Mouse (Mus musculus): ENCODE measurements around the gene Gnb1l. TPM values are rescaled to one million over a fixed set of nuclear protein-coding genes. Genes with fewer than 3 reads are reported as not detected.
"Not testable (repeated sequence)": the region's sequence is repeated elsewhere in the genome, so short reads cannot be mapped to it uniquely, and the experiment has no call there.

The Gnb1l gene
- polyA plus RNA-seq, 1 experiment from 2014 or later, result 14.0 TPM

DNA sequence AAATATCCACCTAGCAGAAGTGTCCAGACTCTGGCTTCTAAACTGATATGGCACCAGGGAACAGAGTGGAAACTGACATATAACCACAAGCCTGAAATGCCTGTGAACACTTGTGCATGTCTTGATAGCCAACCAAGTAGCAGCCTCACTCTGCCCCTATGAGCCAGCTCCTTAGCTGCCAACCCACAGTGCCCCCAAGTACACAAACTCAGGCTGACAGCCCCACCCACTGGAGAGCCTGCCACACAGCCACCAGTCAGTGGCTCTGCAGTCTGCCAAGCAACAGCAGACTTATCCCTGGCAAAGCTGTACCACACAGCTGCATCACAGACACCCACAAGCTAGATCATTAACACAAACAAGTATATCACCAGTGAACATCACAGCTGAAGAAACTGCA is 19.6 kb downstream of the Gnb1l start:
- H3K27me3 ChIP-seq (replicated peaks), result no peaks in the 10 kb centered on the region
- H3K9ac ChIP-seq, result no peak overlapping the region
- H3K4me1 ChIP-seq (replicated peaks), result no peaks in the 10 kb centered on the region
- no peaks in the 10 kb centered on the region for H3K9me3 ChIP-seq
- no peaks in the 10 kb centered on the region for H3K36me3 ChIP-seq
- no peak overlapping the region for H3K4me3 ChIP-seq (replicated peaks)
- H3K4me2 ChIP-seq (replicated peaks), result no peak overlapping the region
- no peak for ATAC-seq
- H3K27ac ChIP-seq, result no peak overlapping the region

DNA sequence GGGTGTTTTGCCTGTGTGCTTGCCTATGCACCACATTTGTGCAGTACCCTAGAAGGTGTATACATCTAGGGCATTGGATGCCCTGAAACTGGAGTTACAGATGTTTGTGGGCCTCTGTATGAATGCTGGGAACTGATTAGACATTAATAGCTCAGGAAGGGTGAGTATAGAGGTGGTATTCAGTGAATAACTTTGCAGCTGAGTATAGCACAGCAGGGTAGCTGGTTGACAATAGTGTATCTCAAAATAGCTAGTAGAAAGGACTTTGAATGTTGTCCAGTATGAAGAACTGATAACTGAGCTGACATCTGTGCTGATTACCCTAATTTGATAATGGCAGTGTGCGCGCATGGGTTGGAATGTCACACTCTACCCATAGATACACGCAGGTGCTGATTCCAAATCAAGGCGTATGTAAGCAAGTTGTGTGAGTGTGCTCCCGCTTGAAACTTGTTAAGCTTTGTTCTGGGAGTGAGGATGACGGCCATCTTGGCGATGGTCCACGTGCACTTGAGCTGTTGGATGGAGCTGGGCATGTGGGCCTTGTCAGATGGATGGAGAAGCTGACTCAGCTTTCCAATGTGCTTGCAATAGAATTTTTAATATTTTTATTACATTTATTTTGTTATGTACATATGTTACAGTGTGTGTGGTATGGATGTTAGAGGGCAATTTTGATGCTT is 25.2 kb downstream of the Gnb1l start:
- no peak overlapping the region for H3K9ac ChIP-seq
- no peak overlapping the region for H3K27ac ChIP-seq
- H3K36me3 ChIP-seq, result no peaks in the 10 kb centered on the region
- no peaks in the 10 kb centered on the region for H3K4me1 ChIP-seq (replicated peaks)
- H3K4me3 ChIP-seq (replicated peaks), result no peak overlapping the region
- ATAC-seq, result no peak
- WGBS, result 92% methylated on average over 8 of the region's 8 CpGs
- no peak overlapping the region for H3K4me2 ChIP-seq (replicated peaks)
- H3K27me3 ChIP-seq (replicated peaks), result no peaks in the 10 kb centered on the region
- no peaks in the 10 kb centered on the region for H3K9me3 ChIP-seq

DNA sequence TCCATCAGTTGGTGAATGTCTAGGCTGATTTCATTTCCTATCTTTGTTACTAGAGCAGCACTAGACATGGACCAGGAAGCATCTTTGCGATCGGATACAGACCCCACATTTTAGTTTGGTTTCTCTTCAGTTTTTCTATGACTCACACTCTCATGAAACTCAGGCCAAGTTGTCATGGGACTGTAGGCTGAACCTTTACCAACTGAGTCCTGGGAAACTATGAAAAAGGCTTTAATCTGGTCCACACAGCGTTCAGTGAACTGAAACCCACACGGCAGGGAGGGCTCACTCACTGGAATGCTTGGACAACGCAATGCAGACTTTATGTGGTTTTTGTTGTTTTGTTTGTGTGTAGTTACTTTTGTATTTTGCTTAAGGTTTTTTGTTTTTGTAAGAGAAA is 30.1 kb downstream of the Gnb1l start:
- ATAC-seq, result no peak
- no peak overlapping the region for H3K27ac ChIP-seq
- no peak overlapping the region for H3K9ac ChIP-seq
- no peak overlapping the region for H3K4me3 ChIP-seq (replicated peaks)
- no peaks in the 10 kb centered on the region for H3K4me1 ChIP-seq (replicated peaks)
- H3K36me3 ChIP-seq, result no peaks in the 10 kb centered on the region
- H3K27me3 ChIP-seq (replicated peaks), result no peaks in the 10 kb centered on the region
- no peak overlapping the region for H3K4me2 ChIP-seq (replicated peaks)
- no peaks in the 10 kb centered on the region for H3K9me3 ChIP-seq
- WGBS, result 88% methylated on average over 5 of the region's 5 CpGs

DNA sequence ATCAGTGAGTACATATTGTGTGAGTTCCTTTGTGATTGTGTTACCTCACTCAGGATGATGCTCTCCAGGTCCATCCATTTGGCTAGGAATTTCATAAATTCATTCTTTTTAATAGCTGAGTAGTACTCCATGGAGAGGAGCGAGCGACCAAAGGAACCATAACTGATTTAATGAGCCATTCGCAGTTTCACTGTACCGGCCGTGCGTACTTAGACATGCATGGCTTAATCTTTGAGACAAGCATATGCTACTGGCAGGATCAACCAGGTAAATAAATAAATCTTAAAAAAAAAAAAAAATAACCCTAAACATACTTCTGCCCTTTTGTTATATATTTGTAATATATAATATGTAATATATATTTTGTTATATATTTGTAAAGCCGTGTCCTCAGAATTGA is 34.5 kb downstream of the Gnb1l start:
- not testable (repeated sequence) for H3K4me1 ChIP-seq (replicated peaks); H3K9me3 ChIP-seq; H3K27me3 ChIP-seq (replicated peaks); H3K27ac ChIP-seq; H3K4me2 ChIP-seq (replicated peaks); H3K4me3 ChIP-seq (replicated peaks); H3K9ac ChIP-seq; H3K36me3 ChIP-seq
- ATAC-seq, result peak; percentile 100
- 97% methylated on average over 7 of the region's 7 CpGs for WGBS

DNA sequence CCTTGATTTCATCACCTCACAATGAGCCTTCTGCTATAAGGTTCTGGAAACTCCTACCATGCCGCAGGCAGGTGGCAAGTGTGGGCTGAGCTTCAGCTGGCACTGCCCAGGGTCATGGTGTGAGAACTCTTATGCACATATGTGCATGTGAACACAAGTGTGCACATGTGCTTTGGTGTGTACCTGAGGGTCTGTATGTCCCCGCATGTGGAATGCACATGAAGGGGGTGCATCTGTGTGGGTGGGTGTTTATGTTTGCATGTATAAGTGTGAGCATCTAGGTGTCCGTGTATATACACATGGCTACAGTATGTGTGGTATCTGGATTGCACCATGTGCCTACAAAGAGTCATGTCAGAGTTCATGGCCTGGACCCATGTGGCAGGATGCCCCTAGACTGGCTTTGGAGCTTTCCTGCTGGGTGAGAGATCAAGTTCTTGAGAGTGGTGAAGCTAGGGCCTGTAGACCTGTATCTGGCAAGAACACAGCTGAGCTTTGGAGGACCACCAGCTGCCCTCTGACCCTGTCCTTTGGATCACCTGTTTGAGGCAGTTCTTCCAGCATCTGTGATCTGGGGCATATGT is 39.0 kb downstream of the Gnb1l start:
- Histone ChIP-seq H3K36me3 (no peaks in the 10 kb centered on the region), H3K27ac (no peak overlapping the region), H3K4me2 (replicated peaks) (no peak overlapping the region), H3K9ac (no peak overlapping the region), H3K9me3 (no peaks in the 10 kb centered on the region), H3K4me1 (replicated peaks) (no peaks in the 10 kb centered on the region), H3K4me3 (replicated peaks) (no peak overlapping the region), H3K27me3 (replicated peaks) (no peaks in the 10 kb centered on the region)
- no peak for ATAC-seq
- WGBS, result 90% methylated on average over 3 of the region's 3 CpGs

DNA sequence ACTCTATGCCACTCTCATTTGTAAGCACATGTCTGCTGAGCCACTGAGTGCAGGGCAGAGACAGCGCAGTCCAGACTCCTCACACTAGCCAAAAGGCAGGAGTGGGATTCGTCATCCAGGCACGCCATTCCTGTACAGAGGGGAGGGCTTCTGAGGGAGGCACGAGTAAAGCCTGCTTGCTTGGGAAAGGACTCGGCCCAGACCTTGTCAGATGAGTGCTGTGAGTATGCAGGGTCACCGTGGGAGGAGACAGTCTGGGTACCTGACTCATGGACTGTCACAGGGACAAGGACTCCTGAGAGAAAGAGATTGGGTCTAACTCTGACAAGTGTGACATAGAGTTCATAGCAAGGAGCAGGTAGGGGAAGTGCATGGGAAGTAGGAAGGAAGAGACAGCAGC is 40.8 kb downstream of the Gnb1l start:
- ATAC-seq, result no peak
- H3K27ac ChIP-seq, result no peak overlapping the region
- 45% methylated on average over 6 of the region's 6 CpGs for WGBS

DNA sequence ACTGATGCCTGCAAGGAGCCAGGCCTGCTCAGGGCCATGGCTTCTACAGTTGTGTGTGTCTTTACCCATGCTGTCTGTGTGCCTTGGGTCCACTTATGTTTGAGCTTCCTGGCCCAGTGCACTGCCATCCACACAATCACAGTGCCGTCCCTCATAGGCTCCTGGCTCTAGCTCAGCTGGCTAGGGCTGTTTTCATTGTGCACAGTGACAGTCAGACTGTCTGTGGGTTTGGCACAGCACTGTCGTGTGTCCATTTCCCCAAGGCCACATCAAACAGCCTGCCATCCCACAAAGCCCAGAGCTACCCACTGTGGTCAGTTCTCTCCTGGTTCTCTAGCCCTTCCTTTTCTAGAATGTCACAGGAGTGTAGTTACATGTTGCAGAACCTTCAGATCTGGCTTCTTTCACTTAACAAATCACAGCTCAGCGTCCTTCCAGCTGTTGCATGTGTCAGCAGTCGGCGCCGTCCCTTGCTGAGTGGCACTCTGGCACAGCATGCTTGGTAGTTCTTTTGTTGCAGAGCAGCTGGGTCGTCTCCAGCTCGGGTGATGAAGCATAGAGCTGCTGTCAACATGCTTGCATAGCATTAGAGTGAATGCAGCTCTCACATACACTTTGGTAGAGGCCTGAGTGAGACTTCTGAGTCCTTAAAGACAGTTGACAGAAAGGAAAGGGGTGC is 44.8 kb downstream of the Gnb1l start:
- Histone ChIP-seq H3K9me3 (no peaks in the 10 kb centered on the region), H3K9ac (no peak overlapping the region), H3K4me2 (replicated peaks) (no peak overlapping the region), H3K36me3 (no peaks in the 10 kb centered on the region), H3K4me1 (replicated peaks) (no peaks in the 10 kb centered on the region), H3K27me3 (replicated peaks) (no peaks in the 10 kb centered on the region), H3K27ac (no peak overlapping the region), H3K4me3 (replicated peaks) (no peak overlapping the region)
- WGBS, result 62% methylated on average over 8 of the region's 8 CpGs
- no peak for ATAC-seq

More for the DNA sequence above, 40.8 kb downstream of the Gnb1l start:
- no peak overlapping the region for H3K9ac ChIP-seq
- no peaks in the 10 kb centered on the region for H3K4me1 ChIP-seq (replicated peaks)
- H3K9me3 ChIP-seq, result no peaks in the 10 kb centered on the region
- H3K36me3 ChIP-seq, result no peaks in the 10 kb centered on the region
- no peaks in the 10 kb centered on the region for H3K27me3 ChIP-seq (replicated peaks)
- H3K4me3 ChIP-seq (replicated peaks), result no peak overlapping the region
- H3K4me2 ChIP-seq (replicated peaks), result no peak overlapping the region

DNA sequence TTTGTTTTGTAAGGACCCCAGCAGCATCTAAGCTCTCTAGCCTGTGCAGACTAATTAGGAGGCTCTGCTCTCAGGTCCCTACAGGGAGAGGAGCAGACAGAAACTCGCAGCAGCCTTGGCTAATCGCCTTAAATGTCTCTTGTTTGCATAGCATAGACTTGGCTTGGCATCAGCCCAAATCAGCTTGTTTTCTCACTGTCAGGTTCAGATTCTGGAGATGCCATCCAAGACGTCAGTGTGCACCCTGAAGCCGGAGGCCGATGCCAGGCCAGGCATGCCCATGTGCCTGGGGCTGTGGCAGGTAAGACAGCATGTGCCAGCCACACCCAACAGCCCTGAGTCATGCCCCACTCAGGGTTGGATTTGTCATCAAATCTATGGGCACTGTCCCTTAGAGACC is 49.4 kb downstream of the Gnb1l start:
- 71% methylated on average over 5 of the region's 5 CpGs for WGBS
- Histone ChIP-seq H3K27ac (no peak overlapping the region), H3K4me2 (replicated peaks) (no peak overlapping the region), H3K4me1 (replicated peaks) (no peaks in the 10 kb centered on the region), H3K27me3 (replicated peaks) (no peaks in the 10 kb centered on the region), H3K9ac (no peak overlapping the region), H3K36me3 (no peaks in the 10 kb centered on the region), H3K9me3 (no peaks in the 10 kb centered on the region), H3K4me3 (replicated peaks) (no peak overlapping the region)
- ATAC-seq, result no peak

DNA sequence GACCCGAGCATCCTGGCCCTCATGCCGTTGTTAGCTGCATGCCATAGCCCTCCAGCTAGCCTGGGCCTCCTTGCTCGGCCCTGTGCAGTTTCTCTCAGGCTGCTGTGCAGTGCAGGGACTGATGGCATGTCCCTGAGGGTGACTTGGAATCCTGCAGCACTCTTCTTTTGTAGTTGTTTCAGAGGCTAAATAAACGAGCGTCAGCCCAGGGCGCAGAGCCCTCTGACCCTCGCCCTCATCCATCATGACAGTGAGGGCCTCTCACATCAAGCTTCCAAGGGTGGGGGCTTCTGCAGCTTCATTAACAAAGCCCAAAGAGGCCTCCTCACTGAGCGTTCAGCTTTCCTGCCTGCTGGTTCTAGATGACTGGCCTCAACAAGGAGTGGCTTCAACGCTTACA is 53.1 kb downstream of the Gnb1l start:
- H3K9me3 ChIP-seq, result no peaks in the 10 kb centered on the region
- H3K9ac ChIP-seq, result no peak overlapping the region
- H3K4me2 ChIP-seq (replicated peaks), result no peak overlapping the region
- 29% methylated on average over 9 of the region's 9 CpGs for WGBS
- no peak for ATAC-seq
- no peaks in the 10 kb centered on the region for H3K36me3 ChIP-seq
- H3K4me3 ChIP-seq (replicated peaks), result no peak overlapping the region
- no peaks in the 10 kb centered on the region for H3K27me3 ChIP-seq (replicated peaks)
- H3K27ac ChIP-seq, result no peak overlapping the region
- no peaks in the 10 kb centered on the region for H3K4me1 ChIP-seq (replicated peaks)

DNA sequence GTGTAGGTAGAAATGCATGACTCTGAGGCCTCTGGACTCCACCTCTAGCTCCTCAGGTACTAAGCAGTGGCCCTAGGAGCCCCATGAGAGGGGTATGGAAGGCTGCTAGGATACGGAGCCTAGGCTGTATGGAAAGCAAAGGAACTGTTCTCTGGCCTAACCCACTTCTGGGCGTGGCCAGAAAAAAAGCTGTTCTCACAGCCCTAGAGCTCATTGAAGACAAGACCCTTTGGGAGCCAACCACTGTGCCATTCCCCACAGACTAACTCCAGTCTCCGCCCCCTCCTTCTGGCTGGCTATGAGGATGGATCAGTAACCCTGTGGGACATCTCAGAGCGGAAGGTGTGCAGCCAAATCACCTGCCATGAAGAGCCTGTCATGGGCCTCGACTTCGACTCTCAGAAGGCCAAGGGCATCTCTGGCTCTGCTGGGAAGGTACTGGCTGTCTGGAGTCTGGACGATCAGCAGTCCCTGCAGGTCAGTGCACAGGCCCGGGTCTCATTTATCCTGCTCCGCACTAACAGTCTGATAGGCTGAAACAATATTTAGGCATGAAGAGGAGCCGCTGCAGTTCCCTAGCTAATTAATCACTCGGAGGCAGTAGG is 53.7 kb downstream of the Gnb1l start:
- WGBS, result 51% methylated on average over 11 of the region's 11 CpGs
- Histone ChIP-seq H3K4me2 (replicated peaks) (no peak overlapping the region), H3K4me3 (replicated peaks) (no peak overlapping the region), H3K4me1 (replicated peaks) (no peaks in the 10 kb centered on the region), H3K9ac (no peak overlapping the region), H3K27me3 (replicated peaks) (no peaks in the 10 kb centered on the region), H3K27ac (no peak overlapping the region), H3K36me3 (no peaks in the 10 kb centered on the region), H3K9me3 (no peaks in the 10 kb centered on the region)
- 0 out of 2 replicates have a peak, but pooled peaks have one; percentile 33 for ATAC-seq

DNA sequence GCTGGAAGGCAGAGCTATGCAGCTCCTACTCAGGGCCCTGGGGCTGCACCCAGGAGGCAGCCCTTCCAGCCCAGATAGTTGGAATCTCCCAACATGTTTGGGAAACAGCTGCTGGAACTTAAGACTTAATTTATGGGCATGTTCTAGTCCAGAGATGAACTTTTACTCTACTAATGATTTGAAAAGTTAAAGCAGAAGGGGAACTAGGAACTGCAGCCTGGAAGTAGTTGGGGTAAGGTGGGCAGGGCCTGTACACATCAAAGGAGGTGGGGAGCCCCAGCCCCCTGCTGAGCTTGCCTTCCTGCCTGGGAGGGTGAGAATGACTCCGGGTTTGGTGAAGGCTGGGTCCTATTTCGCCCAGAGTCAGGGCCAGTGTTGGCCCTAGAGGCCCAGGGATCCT is 56.2 kb downstream of the Gnb1l start:
- no peak for ATAC-seq
- WGBS, result 58% methylated on average over 2 of the region's 2 CpGs
- Histone ChIP-seq H3K4me2 (replicated peaks) (no peak overlapping the region), H3K9me3 (no peaks in the 10 kb centered on the region), H3K27ac (no peak overlapping the region), H3K4me3 (replicated peaks) (no peak overlapping the region), H3K9ac (no peak overlapping the region), H3K27me3 (replicated peaks) (no peaks in the 10 kb centered on the region), H3K36me3 (no peaks in the 10 kb centered on the region), H3K4me1 (replicated peaks) (no peaks in the 10 kb centered on the region)

DNA sequence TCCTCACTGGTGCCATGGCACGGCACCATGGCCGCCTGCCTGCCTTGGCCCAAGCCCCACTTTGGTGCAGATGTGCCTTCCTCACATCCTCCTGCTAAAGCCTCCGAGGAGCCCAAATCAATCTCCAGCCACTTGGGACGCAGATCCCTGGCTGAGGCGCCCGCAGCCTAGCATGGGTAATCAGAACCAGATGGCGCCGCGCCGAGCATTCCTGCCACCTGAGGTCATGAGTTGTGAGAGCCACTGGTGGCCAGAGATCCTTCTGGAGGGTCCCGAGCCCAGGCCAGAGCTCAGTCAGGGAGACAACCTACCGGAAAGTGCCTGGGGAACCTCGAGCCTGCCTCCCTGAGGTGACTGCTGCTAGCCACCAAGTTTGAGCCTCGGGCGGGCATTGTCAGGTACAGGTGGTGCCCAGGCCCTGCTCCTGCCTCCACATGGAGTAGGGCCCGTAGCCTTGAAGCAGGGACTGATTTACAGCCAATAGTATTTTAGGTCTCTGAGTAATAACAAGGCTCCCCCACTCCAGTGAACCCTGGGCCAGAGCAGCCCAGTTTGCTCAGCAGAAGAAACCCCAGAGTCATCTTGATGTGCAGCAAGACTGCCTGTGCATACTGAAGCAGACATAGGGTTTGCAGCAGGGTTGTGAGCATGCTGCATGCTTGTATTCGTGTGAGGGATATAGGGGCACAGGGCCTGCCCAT is 56.9 kb downstream of the Gnb1l start:
- H3K4me3 ChIP-seq (replicated peaks), result no peak overlapping the region
- no peak overlapping the region for H3K27ac ChIP-seq
- H3K9me3 ChIP-seq, result no peaks in the 10 kb centered on the region
- no peak overlapping the region for H3K9ac ChIP-seq
- ATAC-seq, result no peak
- no peaks in the 10 kb centered on the region for H3K27me3 ChIP-seq (replicated peaks)
- 52% methylated on average over 17 of the region's 17 CpGs for WGBS
- H3K4me1 ChIP-seq (replicated peaks), result no peaks in the 10 kb centered on the region
- H3K4me2 ChIP-seq (replicated peaks), result no peak overlapping the region
- no peaks in the 10 kb centered on the region for H3K36me3 ChIP-seq
